7 mouse cellular contexts compared by ENCODE assay signal in the genomic region with DNA sequence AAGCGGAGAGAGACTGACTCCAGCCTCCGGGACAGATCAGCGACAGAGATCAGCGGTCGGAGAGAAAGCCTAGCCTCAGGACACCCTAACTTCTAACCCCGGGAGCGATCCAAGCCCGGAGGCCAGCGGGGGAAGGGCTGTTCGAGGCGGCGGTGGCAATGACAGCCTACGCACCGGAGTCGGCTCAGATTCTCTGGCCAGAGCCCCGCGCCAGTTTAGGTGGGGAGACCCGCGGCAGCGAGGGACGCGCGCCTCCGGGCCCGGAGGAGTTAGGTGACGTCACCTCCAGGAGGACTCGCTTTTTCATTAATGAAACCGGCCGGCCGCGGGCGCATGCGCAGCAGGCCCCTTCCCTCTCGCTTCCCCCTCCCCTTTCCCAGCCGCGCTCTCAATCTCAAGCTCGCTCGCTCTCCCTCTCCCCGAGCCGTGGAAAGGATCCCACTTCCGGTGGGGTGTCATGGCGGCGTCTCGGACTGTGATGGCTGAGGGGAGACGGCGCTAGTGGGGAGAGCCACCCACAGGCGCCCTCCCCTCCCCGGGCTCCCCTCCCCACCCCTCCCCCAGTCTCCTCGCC. TPM values are rescaled to one million over a fixed set of nuclear protein-coding genes. Genes with fewer than 3 reads are reported as not detected.
A peak's percentile ranks its signal among the peaks of the same experiment; 100 is the strongest.
DNase-seq lines count a peak whose midpoint lies in the region; ATAC-seq and TF ChIP-seq lines count a peak whose summit lies in the region.

A gene (plus strand): TSS at position 460 of the 574 bp plus-strand sequence.

- peak within 1 kb of the TSS; percentile 91 for H3K27ac ChIP-seq in intestine, postnatal 0 days (ENCODE audit: low read depth, low read length)
- H3K27ac ChIP-seq in midbrain, embryonic 12.5 days (replicated peaks): peak within 1 kb of the TSS; percentile 94
- peak within 1 kb of the TSS; percentile 72 for H3K27ac ChIP-seq in small intestine, adult 2 months (ENCODE audit: insufficient read depth, low read depth, low read length)

- H3K27me3 ChIP-seq in intestine, postnatal 0 days (replicated peaks; ENCODE audit: control insufficient read depth, insufficient read depth, low read length): no peaks in the 10 kb centered on the region
- 0 out of 2 replicates have a peak, but pooled peaks cover 5% of the 10 kb centered on the region for H3K27me3 ChIP-seq in midbrain, embryonic 12.5 days
- H3K27me3 ChIP-seq in small intestine, adult 2 months (ENCODE audit: control insufficient read depth, insufficient read depth, low read length): no peaks in the 10 kb centered on the region

- no peak for TF ChIP-seq CTCF in intestine, postnatal 0 days (IDR thresholded peaks at IDR 0.05; ENCODE audit: low read depth)
- TF ChIP-seq CTCF in small intestine, adult 2 months (IDR thresholded peaks at IDR 0.05; ENCODE audit: extremely low read depth, insufficient read length, insufficient replicate concordance, low read depth, low read length): no peak

- WGBS in intestine, postnatal 0 days: under 1% methylated on average over 41 of the region's 49 CpGs
- 0% methylated on average over 45 of the region's 49 CpGs for WGBS in midbrain, embryonic 12.5 days
- WGBS in small intestine, adult 2 months: under 1% methylated on average over 47 of the region's 49 CpGs

- peak; percentile 93 for ATAC-seq in intestine, postnatal 0 days
- ATAC-seq in midbrain, embryonic 12.5 days (ENCODE audit: low FRiP score, low read depth): peak; percentile 93

- no peaks in the 10 kb centered on the region for H3K9me3 ChIP-seq in intestine, postnatal 0 days (ENCODE audit: control insufficient read depth)
- no peaks in the 10 kb centered on the region for H3K9me3 ChIP-seq in midbrain, embryonic 12.5 days

- H3K36me3 ChIP-seq in intestine, postnatal 0 days (ENCODE audit: control insufficient read depth, insufficient read depth): no peaks in the 10 kb centered on the region
- H3K36me3 ChIP-seq in midbrain, embryonic 12.5 days: peaks cover 7% of the 10 kb centered on the region; the same call in 1 of the 2 replicates
- peaks cover 2% of the 10 kb centered on the region for H3K36me3 ChIP-seq in small intestine, adult 2 months (ENCODE audit: control insufficient read depth, insufficient read depth, low read length)

- DNase-seq in adrenal gland, adult 8-10 months: peak; percentile 94
- peak; percentile 98 for DNase-seq in embryo, embryonic 9.5 days (ENCODE audit: extremely low spot score)
- no peak for DNase-seq in gonadal fat pad, adult 2 months (ENCODE audit: low read depth)
- DNase-seq in left cerebral cortex, postnatal 4 days: peak; percentile 99

- intact Hi-C loops in left cerebral cortex, postnatal 4 days (cut with DNase I): no loop called here

- H3K4me3 ChIP-seq in intestine, postnatal 0 days (ENCODE audit: low read depth, low read length): peak within 1 kb of the TSS; percentile 96
- peak within 1 kb of the TSS; percentile 99 for H3K4me3 ChIP-seq in midbrain, embryonic 12.5 days
- peak within 1 kb of the TSS; percentile 81 for H3K4me3 ChIP-seq in small intestine, adult 2 months (ENCODE audit: low read depth, low read length)

- no peaks in the 10 kb centered on the region for H3K4me1 ChIP-seq in intestine, postnatal 0 days (replicated peaks; ENCODE audit: control insufficient read depth, insufficient read depth, low read length)
- H3K4me1 ChIP-seq in midbrain, embryonic 12.5 days: peaks cover 21% of the 10 kb centered on the region
- H3K4me1 ChIP-seq in small intestine, adult 2 months (ENCODE audit: control insufficient read depth, insufficient read depth, insufficient read length, low read length): peaks cover 4% of the 10 kb centered on the region; the same call in 1 of the 2 replicates

- H3K9ac ChIP-seq in intestine, postnatal 0 days (ENCODE audit: low read depth, low read length): peak within 1 kb of the TSS; percentile 98
- peak within 1 kb of the TSS; percentile 100 for H3K9ac ChIP-seq in midbrain, embryonic 12.5 days (replicated peaks)

- TF ChIP-seq POLR2A in small intestine, adult 2 months (IDR thresholded peaks at IDR 0.05; ENCODE audit: low read depth, low read length): peak; percentile 68; the same call in 1 of the 2 replicates

- peak within 1 kb of the TSS; percentile 76 for H3K4me2 ChIP-seq in intestine, postnatal 0 days (replicated peaks; ENCODE audit: low read depth)
- peak within 1 kb of the TSS; percentile 90 for H3K4me2 ChIP-seq in midbrain, embryonic 12.5 days (replicated peaks)

RNA-seq across cellular contexts. Expression of the gene that starts here (rescaled TPM):
- total RNA-seq in adrenal gland, adult 8-10 months (2022): 10 to 100 TPM; 62.4 to 91.7 (median 77.9) TPM
- 12.1 and 15.6 TPM in 2 replicates for polyA plus RNA-seq in gonadal fat pad, adult 2 months (2012; rRNA removed)
- 6.3 and 8.3 TPM in 2 replicates for polyA plus RNA-seq in intestine, postnatal 0 days (2015; fragmentation: Nextera tagmentation; extraction: Ambion mirVana)
- 100 to 1,000 TPM; 102 to 107 TPM for total RNA-seq in left cerebral cortex, postnatal 4 days (2021)
- 9.5 and 9.6 TPM in 2 replicates for polyA plus RNA-seq in midbrain, embryonic 12.5 days (2016; fragmentation: Nextera tagmentation; extraction: Ambion mirVana)
- polyA plus RNA-seq in small intestine, adult 2 months (2012; rRNA removed): 3.5 and 7.0 TPM in 2 replicates
